Mouse (Mus musculus) stomach, postnatal 0 days (tissue): ENCODE measurements around the gene Naga.

Experiments
- CTCF ChIP-seq: IDR thresholded peaks from 2 replicates; pipeline ENCODE4 v1.5.1; 2016; ENCODE audit warnings: antibody characterized with exemption, low read depth, mild to moderate bottlenecking, moderate library complexity
- EP300 ChIP-seq: optimal IDR thresholded peaks from 2 replicates; pipeline ENCODE3; 2016; ENCODE audit warnings: antibody characterized with exemption

DNA sequence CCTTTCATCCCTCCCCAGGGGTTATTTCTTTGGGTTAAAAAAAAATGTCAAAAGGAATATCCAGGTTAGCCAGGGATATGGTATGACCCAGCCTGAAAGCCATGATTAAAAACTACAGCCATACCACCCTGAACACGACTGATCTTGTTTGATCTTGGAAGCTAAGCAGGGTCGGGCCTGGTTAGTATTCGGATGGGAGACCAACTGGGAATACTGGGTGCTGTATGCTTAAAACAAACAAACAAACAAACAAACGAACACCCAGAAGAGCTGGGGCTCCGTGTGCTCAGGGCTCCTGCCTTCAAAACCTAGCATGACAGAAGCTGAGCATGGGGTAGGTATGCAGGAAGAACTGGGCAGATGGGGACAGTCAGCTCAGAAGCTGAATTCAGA is 3.8 kb upstream of the Naga start:
- TF ChIP-seq CTCF (no peak), EP300 (no peak)
